Mouse (Mus musculus): ENCODE data around the gene Sgcd. TPM values are rescaled to one million over a fixed set of nuclear protein-coding genes. Genes with fewer than 3 reads are reported as not detected.

The Sgcd gene
- polyA plus RNA-seq, 1 experiment from 2014 or later = 1.2 TPM

DNA sequence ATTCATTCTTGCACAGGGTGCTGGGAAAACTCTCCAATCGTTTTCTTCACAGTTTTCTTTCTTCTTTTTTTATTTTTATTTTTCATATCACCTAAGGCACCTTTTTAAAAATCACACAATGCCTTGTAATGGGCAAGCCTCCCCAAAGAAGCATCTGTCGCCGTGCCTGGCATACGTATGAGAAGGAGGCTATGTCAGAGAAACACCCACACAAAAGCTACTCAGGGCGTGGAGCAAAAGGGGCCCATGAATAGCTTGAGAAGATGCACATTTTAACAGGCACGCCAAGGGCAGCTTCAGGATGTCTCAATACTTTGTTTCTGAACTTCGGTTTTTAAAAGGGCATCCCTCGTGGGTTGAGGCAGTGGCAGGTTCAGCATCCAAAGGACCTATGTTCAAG is 777.2 kb downstream of the Sgcd start:
- Histone ChIP-seq H3K9ac (replicated peaks; ENCODE audit: low read depth) (no peak overlapping the region), H3K4me3 (ENCODE audit: low read depth, low read length) (no peak overlapping the region), H3K36me3 (ENCODE audit: insufficient read depth, low read length) (no peaks in the 10 kb centered on the region), H3K27ac (ENCODE audit: low read length) (no peak overlapping the region), H3K27me3 (replicated peaks; ENCODE audit: insufficient read depth, low read length) (no peaks in the 10 kb centered on the region), H3K4me1 (ENCODE audit: insufficient read depth, low read depth, low read length) (no peaks in the 10 kb centered on the region), H3K9me3 (ENCODE audit: low read length) (no peaks in the 10 kb centered on the region), H3K4me2 (replicated peaks; ENCODE audit: low read depth, low read length) (no peak overlapping the region)
- WGBS = 81% methylated on average over 8 of the region's 8 CpGs
- ATAC-seq (no peak), DNase-seq (ENCODE audit: low spot score) (no peak)
- TF ChIP-seq EP300 (IDR thresholded peaks at IDR 0.05) (no peak), CTCF (IDR thresholded peaks at IDR 0.05) (no peak)

DNA sequence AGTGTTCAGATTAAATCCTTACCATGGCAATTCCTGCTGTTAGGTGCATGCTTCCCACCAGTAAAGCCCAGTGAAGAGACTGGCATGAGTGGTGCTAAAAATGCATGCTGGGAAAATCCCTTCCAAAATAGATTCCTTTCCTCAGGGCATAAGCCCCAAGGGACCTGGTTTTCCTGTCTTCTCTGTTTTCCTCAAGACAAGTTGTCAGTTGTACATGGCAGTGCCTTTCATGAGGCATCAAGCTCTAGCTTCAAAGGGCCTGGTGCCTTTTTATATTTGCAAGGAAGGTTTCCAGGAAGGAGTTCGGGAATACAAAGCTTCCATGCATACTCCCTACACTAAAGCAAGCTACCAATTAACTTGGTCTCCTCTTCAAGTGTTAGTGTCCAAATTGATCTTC is 782.3 kb downstream of the Sgcd start:
- Histone ChIP-seq H3K4me3 (ENCODE audit: low read depth, low read length) (no peak overlapping the region), H3K36me3 (ENCODE audit: insufficient read depth, low read length) (no peaks in the 10 kb centered on the region), H3K27me3 (replicated peaks; ENCODE audit: insufficient read depth, low read length) (no peaks in the 10 kb centered on the region), H3K27ac (ENCODE audit: low read length) (no peak overlapping the region), H3K9me3 (ENCODE audit: low read length) (no peaks in the 10 kb centered on the region), H3K4me1 (ENCODE audit: insufficient read depth, low read depth, low read length) (no peaks in the 10 kb centered on the region), H3K4me2 (replicated peaks; ENCODE audit: low read depth, low read length) (no peak overlapping the region), H3K9ac (replicated peaks; ENCODE audit: low read depth) (no peak overlapping the region)
- TF ChIP-seq CTCF (IDR thresholded peaks at IDR 0.05) (no peak), EP300 (IDR thresholded peaks at IDR 0.05) (no peak)
- DNase-seq (ENCODE audit: low spot score) = no peak
- no peak for ATAC-seq
- WGBS = 66% methylated on average over 1 of the region's 1 CpGs

DNA sequence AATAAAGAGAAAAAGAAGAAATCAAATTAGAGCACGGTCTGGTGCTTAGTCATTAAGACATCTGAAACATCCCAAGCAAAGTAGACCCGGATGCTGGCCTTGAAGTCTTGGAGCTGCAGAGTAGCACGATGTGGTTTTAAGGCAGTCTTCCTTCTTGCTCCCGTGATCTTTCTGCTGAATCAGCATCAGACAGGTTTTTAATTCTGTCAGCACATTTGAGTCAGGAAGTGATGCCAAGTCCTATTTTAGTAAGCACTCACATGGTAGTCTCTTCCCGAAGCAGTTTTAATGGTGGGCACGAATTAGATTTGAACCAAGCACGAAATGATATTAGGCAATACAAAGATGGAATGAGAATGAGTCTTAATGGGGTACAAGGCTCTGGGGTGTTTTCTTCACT is 789.7 kb downstream of the Sgcd start:
- no peak overlapping the region for H3K4me2 ChIP-seq (replicated peaks; ENCODE audit: low read depth, low read length)
- no peaks in the 10 kb centered on the region for H3K4me1 ChIP-seq (ENCODE audit: insufficient read depth, low read depth, low read length)
- no peak overlapping the region for H3K9ac ChIP-seq (replicated peaks; ENCODE audit: low read depth)
- no peaks in the 10 kb centered on the region for H3K36me3 ChIP-seq (ENCODE audit: insufficient read depth, low read length)
- H3K4me3 ChIP-seq (ENCODE audit: low read depth, low read length) = no peak overlapping the region
- no peaks in the 10 kb centered on the region for H3K9me3 ChIP-seq (ENCODE audit: low read length)
- no peak overlapping the region for H3K27ac ChIP-seq (ENCODE audit: low read length)
- DNase-seq (ENCODE audit: low spot score) = no peak
- H3K27me3 ChIP-seq (replicated peaks; ENCODE audit: insufficient read depth, low read length) = no peaks in the 10 kb centered on the region
- TF ChIP-seq EP300 (IDR thresholded peaks at IDR 0.05) (no peak), CTCF (IDR thresholded peaks at IDR 0.05) (no peak)
- ATAC-seq = no peak
- 80% methylated on average over 7 of the region's 7 CpGs for WGBS

DNA sequence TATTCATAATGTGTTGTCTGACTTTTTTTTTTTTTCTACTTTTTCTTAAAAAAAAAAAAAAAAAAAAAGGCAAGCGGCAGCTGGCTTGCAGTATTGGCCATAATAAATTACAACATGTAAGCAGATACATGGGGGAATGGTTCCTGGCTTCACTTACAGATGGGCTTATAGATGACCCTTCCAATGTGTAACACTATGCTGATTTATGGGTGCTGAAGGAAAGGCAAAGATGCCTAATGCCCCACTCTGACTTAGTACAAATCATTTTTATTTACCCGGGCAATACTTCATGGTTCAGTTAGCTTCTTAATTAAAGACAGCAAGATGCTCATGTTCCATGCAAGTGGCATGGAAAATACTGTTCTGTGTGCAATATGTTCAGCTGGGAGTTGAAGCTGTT is 800.2 kb downstream of the Sgcd start:
- H3K9me3 ChIP-seq (ENCODE audit: low read length) = no peaks in the 10 kb centered on the region
- DNase-seq (ENCODE audit: low spot score) = no peak
- no peaks in the 10 kb centered on the region for H3K4me1 ChIP-seq (ENCODE audit: insufficient read depth, low read depth, low read length)
- H3K36me3 ChIP-seq (ENCODE audit: insufficient read depth, low read length) = no peaks in the 10 kb centered on the region
- H3K9ac ChIP-seq (replicated peaks; ENCODE audit: low read depth) = no peak overlapping the region
- TF ChIP-seq CTCF (IDR thresholded peaks at IDR 0.05) = no peak
- no peak for TF ChIP-seq EP300 (IDR thresholded peaks at IDR 0.05)
- no peak overlapping the region for H3K4me3 ChIP-seq (ENCODE audit: low read depth, low read length)
- ATAC-seq = no peak
- no peak overlapping the region for H3K27ac ChIP-seq (ENCODE audit: low read length)
- 77% methylated on average over 2 of the region's 2 CpGs for WGBS
- no peak overlapping the region for H3K4me2 ChIP-seq (replicated peaks; ENCODE audit: low read depth, low read length)
- H3K27me3 ChIP-seq (replicated peaks; ENCODE audit: insufficient read depth, low read length) = no peaks in the 10 kb centered on the region

DNA sequence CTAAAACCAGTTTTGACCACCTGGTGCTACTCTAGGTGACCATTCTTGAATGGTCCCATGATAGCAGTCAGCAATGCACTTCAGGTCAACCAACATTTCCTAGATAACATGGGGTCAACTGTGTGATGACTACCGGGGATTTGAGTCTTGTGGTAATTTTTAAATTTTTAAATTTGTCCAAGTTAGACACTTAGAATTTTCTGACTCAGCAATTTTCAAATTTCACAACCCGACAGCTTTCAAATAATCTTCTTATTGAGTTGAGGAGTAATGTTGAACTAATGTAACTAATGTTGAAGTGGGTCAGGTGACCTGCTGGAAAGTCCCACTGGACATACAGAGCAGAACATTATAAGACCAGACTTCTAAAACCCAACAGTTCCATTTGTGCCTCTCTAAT is 813.8 kb downstream of the Sgcd start:
- H3K27me3 ChIP-seq (replicated peaks; ENCODE audit: insufficient read depth, low read length) = no peaks in the 10 kb centered on the region
- no peak overlapping the region for H3K27ac ChIP-seq (ENCODE audit: low read length)
- H3K4me1 ChIP-seq (ENCODE audit: insufficient read depth, low read depth, low read length) = no peaks in the 10 kb centered on the region
- TF ChIP-seq CTCF (IDR thresholded peaks at IDR 0.05) (no peak), EP300 (IDR thresholded peaks at IDR 0.05) (no peak)
- H3K9me3 ChIP-seq (ENCODE audit: low read length) = no peaks in the 10 kb centered on the region
- no peak overlapping the region for H3K4me3 ChIP-seq (ENCODE audit: low read depth, low read length)
- no peak for ATAC-seq
- H3K4me2 ChIP-seq (replicated peaks; ENCODE audit: low read depth, low read length) = no peak overlapping the region
- H3K36me3 ChIP-seq (ENCODE audit: insufficient read depth, low read length) = no peaks in the 10 kb centered on the region
- no peak overlapping the region for H3K9ac ChIP-seq (replicated peaks; ENCODE audit: low read depth)
- DNase-seq (ENCODE audit: low spot score) = no peak
- WGBS = 84% methylated on average over 2 of the region's 2 CpGs

DNA sequence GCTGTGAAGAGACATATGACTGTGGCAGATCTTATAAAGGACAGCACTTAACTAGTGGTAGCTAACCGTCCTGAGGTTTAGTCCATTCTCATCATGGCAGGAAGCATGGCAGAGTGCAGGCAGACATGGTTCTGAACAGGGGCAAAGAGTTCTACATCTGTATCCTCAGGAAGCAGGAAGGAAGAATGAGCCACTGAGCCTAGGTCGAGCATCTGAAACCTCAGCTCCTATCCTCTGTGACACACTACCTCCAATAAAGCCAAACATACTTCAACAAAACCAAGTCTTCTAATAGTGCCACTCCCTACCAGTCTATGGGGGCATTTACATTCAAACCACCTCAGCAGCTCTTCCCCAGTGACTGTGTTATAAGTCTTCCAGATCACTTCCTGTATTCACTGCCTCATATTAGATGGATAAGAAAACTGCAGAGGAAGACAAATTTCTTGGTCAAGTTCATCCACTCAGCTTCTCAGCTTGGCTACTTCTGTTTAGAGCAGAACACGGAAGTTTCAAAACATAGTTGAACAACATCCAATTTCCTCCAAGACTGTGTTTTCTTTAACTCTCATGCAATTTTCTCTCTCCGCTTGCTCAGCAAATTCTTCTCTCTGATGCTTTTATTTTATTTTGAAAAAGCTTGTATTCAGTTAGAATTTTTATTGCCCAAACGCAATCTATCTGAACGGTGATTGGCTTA is 817.7 kb downstream of the Sgcd start:
- Histone ChIP-seq H3K27ac (ENCODE audit: low read length) (no peak overlapping the region), H3K4me1 (ENCODE audit: insufficient read depth, low read depth, low read length) (no peaks in the 10 kb centered on the region), H3K4me2 (replicated peaks; ENCODE audit: low read depth, low read length) (no peak overlapping the region), H3K4me3 (ENCODE audit: low read depth, low read length) (no peak overlapping the region), H3K9ac (replicated peaks; ENCODE audit: low read depth) (no peak overlapping the region), H3K9me3 (ENCODE audit: low read length) (no peaks in the 10 kb centered on the region), H3K36me3 (ENCODE audit: insufficient read depth, low read length) (no peaks in the 10 kb centered on the region), H3K27me3 (replicated peaks; ENCODE audit: insufficient read depth, low read length) (no peaks in the 10 kb centered on the region)
- WGBS = 50% methylated on average over 6 of the region's 6 CpGs
- peak; percentile 75 for DNase-seq (ENCODE audit: low spot score)
- ATAC-seq = no peak
- TF ChIP-seq EP300 (IDR thresholded peaks at IDR 0.05) (no peak), CTCF (IDR thresholded peaks at IDR 0.05) (no peak)

DNA sequence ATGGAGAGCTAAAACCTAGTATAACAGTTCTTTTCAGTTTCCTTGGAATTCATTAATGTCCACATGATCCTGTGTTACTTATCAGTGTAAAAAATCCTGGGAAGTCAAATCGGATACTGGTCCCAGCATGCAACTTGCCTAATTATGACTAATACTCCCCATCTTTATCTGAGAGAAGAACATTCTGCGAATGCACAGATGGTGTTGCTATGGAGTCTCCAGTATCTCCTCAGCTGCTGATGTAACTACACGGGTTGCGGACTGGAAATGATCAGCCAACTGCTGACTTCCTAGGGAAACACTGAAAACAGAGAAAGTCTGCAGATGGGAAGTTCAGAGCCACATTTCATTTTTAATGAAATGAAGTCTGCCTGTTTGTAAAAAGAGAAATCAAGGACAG is 821.4 kb downstream of the Sgcd start:
- DNase-seq (ENCODE audit: low spot score) = no peak
- H3K4me2 ChIP-seq (replicated peaks; ENCODE audit: low read depth, low read length) = no peak overlapping the region
- no peaks in the 10 kb centered on the region for H3K36me3 ChIP-seq (ENCODE audit: insufficient read depth, low read length)
- no peaks in the 10 kb centered on the region for H3K4me1 ChIP-seq (ENCODE audit: insufficient read depth, low read depth, low read length)
- ATAC-seq = no peak
- WGBS = 76% methylated on average over 4 of the region's 4 CpGs
- H3K9ac ChIP-seq (replicated peaks; ENCODE audit: low read depth) = no peak overlapping the region
- no peak for TF ChIP-seq EP300 (IDR thresholded peaks at IDR 0.05)
- TF ChIP-seq CTCF (IDR thresholded peaks at IDR 0.05) = no peak
- H3K4me3 ChIP-seq (ENCODE audit: low read depth, low read length) = no peak overlapping the region
- no peaks in the 10 kb centered on the region for H3K9me3 ChIP-seq (ENCODE audit: low read length)
- H3K27me3 ChIP-seq (replicated peaks; ENCODE audit: insufficient read depth, low read length) = no peaks in the 10 kb centered on the region
- H3K27ac ChIP-seq (ENCODE audit: low read length) = no peak overlapping the region

Data from lung, postnatal 0 days (tissue).